Mouse (Mus musculus) left cerebral cortex, adult 18-20 months (tissue): ENCODE data around the gene Wdr48. TPM values are rescaled to one million over a fixed set of nuclear protein-coding genes. Genes with fewer than 3 reads are reported as not detected.
A peak's percentile ranks its signal among the peaks of the same experiment; 100 is the strongest.

Experiments
- DNase-seq, 2 experiments: peaks; one replicate each; pipeline ENCODE4 v3.0.0; 2021 to 2022; ENCODE audit warnings: low spot score in 2 of 2, mixed read lengths in 1 of 2
- total RNA-seq, 2 experiments: library from RNA; stranded (reverse); gene quantifications; 2 replicates each; pipeline ENCODE4 v1.2.3; 2021

The Wdr48 gene
- total RNA-seq, 2 experiments from 2014 or later = 76.0 to 76.9 TPM

- no peak for DNase-seq
These were observed 71.7 kb downstream of the Wdr48 start for GRCm38 (mm10) chr9:119966221-119966910.

- no peak for DNase-seq
These were observed 75.1 kb downstream of the Wdr48 start for GRCm38 (mm10) chr9:119969811-119970210.

GRCm38 (mm10) chr9:119970221-119970620 lies 75.5 kb downstream of the Wdr48 start:
- no peak for DNase-seq

- DNase-seq = peak in 1 of 2 experiments; percentile 68
These were observed 76.3 kb downstream of the Wdr48 start for GRCm38 (mm10) chr9:119970763-119971656.

- DNase-seq = no peak
These were observed 77.5 kb downstream of the Wdr48 start for GRCm38 (mm10) chr9:119972166-119972565.

- no peak for DNase-seq
These were observed 77.9 kb downstream of the Wdr48 start for GRCm38 (mm10) chr9:119972582-119972981.

- no peak for DNase-seq
These were observed 78.6 kb downstream of the Wdr48 start for GRCm38 (mm10) chr9:119973281-119973680.

GRCm38 (mm10) chr9:119973869-119974520 lies 79.3 kb downstream of the Wdr48 start:
- no peak for DNase-seq

GRCm38 (mm10) chr9:119974609-119975008 lies 79.9 kb downstream of the Wdr48 start:
- no peak for DNase-seq

GRCm38 (mm10) chr9:119975286-119975685 lies 80.6 kb downstream of the Wdr48 start:
- DNase-seq = no peak

Other genes starting within 250 kb of the Wdr48 start
- gene Scn10a, start 175.6 kb upstream of the Wdr48 start, total RNA-seq = under 1 TPM; 0.21 to 0.23 TPM
- gene Scn11a, start 69.4 kb upstream of the Wdr48 start, total RNA-seq = under 1 TPM; 0.19 to 0.26 TPM
- 10 to 100 TPM; 37.1 to 38.2 TPM for gene Gorasp1, start 42.7 kb downstream of the Wdr48 start, total RNA-seq
- gene Ttc21a, start 42.7 kb downstream of the Wdr48 start, total RNA-seq = under 1 TPM; 0.19 to 0.49 TPM
- 10 to 100 TPM; 20.5 to 26.8 TPM for gene Csrnp1, start 89.8 kb downstream of the Wdr48 start, total RNA-seq
- gene Xirp1, start 128.7 kb downstream of the Wdr48 start, total RNA-seq = under 1 TPM; 0.07 to 0.12 TPM
- 10 to 100 TPM; 26.6 to 28.4 TPM for gene Cx3cr1, start 175.0 kb downstream of the Wdr48 start, total RNA-seq
- not detected for gene Ccr8, start 197.2 kb downstream of the Wdr48 start, total RNA-seq
- 10 to 100 TPM; 26.0 to 26.5 TPM for gene Slc25a38, start 215.5 kb downstream of the Wdr48 start, total RNA-seq
- gene Rpsa, start 232.8 kb downstream of the Wdr48 start, total RNA-seq = 100 to 1,000 TPM; 449 to 459 TPM